Mouse (Mus musculus) heart, adult 2 months (tissue): ENCODE measurements at regions not wholly inside any gene's neighbourhood (a gene's known extent, or its start where the extent isn't known, plus 50 kb on each side); places are given as distances from the start of the nearest gene placed in this dataset.

ENCODE experiments used
- CTCF ChIP-seq: fragments of 200-600 bp; IDR thresholded peaks from 2 replicates; pipeline ENCODE4 v1.8.1; 2022; ENCODE audit warnings: antibody characterized with exemption, mild to moderate bottlenecking, moderate library complexity
- EP300 ChIP-seq: fragments of 200-500 bp; IDR thresholded peaks from 2 replicates; pipeline ENCODE4 v1.6.1; 2011; ENCODE audit warnings: low read depth, low read length, control low read depth; ENCODE audit not compliant: insufficient read depth

- TF ChIP-seq EP300 (no peak), CTCF (no peak)
Measured at GRCm38 (mm10) chr13:33562928-33563327, 78.3 kb downstream of the Serpinb9g start.
